Mouse (Mus musculus): ENCODE results near the gene 2300003K06Rik. TPM values are rescaled to one million over a fixed set of nuclear protein-coding genes. Genes with fewer than 3 reads are reported as not detected.
"Not testable (repeated sequence)": the region's sequence is repeated elsewhere in the genome, so short reads cannot be mapped to it uniquely, and the experiment has no call there.

The 2300003K06Rik gene
- not detected in 2 replicates for total RNA-seq (2021)
- long read RNA-seq: 0 reads

- no peak for DNase-seq
These were observed at the start of gene 2300003K06Rik for GRCm38 (mm10) chr11:99837966-99838365. TSS of gene 2300003K06Rik (minus strand) at chr11:99838066.

GRCm38 (mm10) chr11:99878887-99879286 is 41.0 kb upstream of the 2300003K06Rik start, which contains the start of gene Gm11567:
TSS of gene Gm11567 (plus strand) at chr11:99879187.
- DNase-seq: not testable (repeated sequence)

- not testable (repeated sequence) for DNase-seq
These were observed 35.2 kb upstream of the 2300003K06Rik start, which contains the start of gene Krtap9-1 for GRCm38 (mm10) chr11:99873089-99873488. TSS of gene Krtap9-1 (plus strand) at chr11:99873389.

- DNase-seq: not testable (repeated sequence)
These were observed 26.3 kb upstream of the 2300003K06Rik start, which contains the start of gene Gm11559 for GRCm38 (mm10) chr11:99864176-99864575. TSS of gene Gm11559 (plus strand) at chr11:99864476.

- no peak for DNase-seq
These were observed 20.9 kb upstream of the 2300003K06Rik start for GRCm38 (mm10) chr11:99858761-99859160.

GRCm38 (mm10) chr11:99857617-99858016 is 19.8 kb upstream of the 2300003K06Rik start, which contains the start of gene Gm11568:
TSS of gene Gm11568 (plus strand) at chr11:99857917.
- DNase-seq: no peak

GRCm38 (mm10) chr11:99854121-99854520 is 16.3 kb upstream of the 2300003K06Rik start:
- DNase-seq: no peak

GRCm38 (mm10) chr11:99851508-99851907 is 13.6 kb upstream of the 2300003K06Rik start, which contains the start of gene Krtap4-16:
TSS of gene Krtap4-16 (minus strand) at chr11:99851608.
- no peak for DNase-seq

GRCm38 (mm10) chr11:99846746-99847145 is 8.9 kb upstream of the 2300003K06Rik start:
- no peak for DNase-seq

GRCm38 (mm10) chr11:99842185-99842584 is 4.3 kb upstream of the 2300003K06Rik start:
- DNase-seq: no peak

GRCm38 (mm10) chr11:99815566-99815965 is 22.3 kb downstream of the 2300003K06Rik start, which contains the start of gene Gm11564:
TSS of gene Gm11564 (minus strand) at chr11:99815666.
- not testable (repeated sequence) for DNase-seq

GRCm38 (mm10) chr11:99809792-99810191 is 28.1 kb downstream of the 2300003K06Rik start, which contains the start of gene Krtap4-13:
TSS of gene Krtap4-13 (minus strand) at chr11:99809892.
- DNase-seq: not testable (repeated sequence)

- DNase-seq: not testable (repeated sequence)
These were observed 33.5 kb downstream of the 2300003K06Rik start, which contains the start of gene Gm11554 for GRCm38 (mm10) chr11:99804346-99804745. TSS of gene Gm11554 (minus strand) at chr11:99804446.

- DNase-seq: not testable (repeated sequence)
These were observed 39.0 kb downstream of the 2300003K06Rik start, which contains the start of gene Gm11569 for GRCm38 (mm10) chr11:99798832-99799231. TSS of gene Gm11569 (minus strand) at chr11:99798932.

- DNase-seq: no peak
These were observed 44.5 kb downstream of the 2300003K06Rik start, which contains the start of gene Gm11596 for GRCm38 (mm10) chr11:99793367-99793766. TSS of gene Gm11596 (minus strand) at chr11:99793467.

Other genes with a start within 250 kb of the 2300003K06Rik start
- gene Krtap1-3, start 246.7 kb downstream of the 2300003K06Rik start, total RNA-seq (2021): not detected in 2 replicates
- not detected in 2 replicates for gene Krtap9-3, start 240.0 kb downstream of the 2300003K06Rik start, total RNA-seq (2021)
- gene Gm11938, start 234.8 kb downstream of the 2300003K06Rik start, total RNA-seq (2021): not detected in 2 replicates
- gene Gm11937, start 227.9 kb downstream of the 2300003K06Rik start, total RNA-seq (2021): not detected in 2 replicates
- gene Krtap2-4, start 223.2 kb downstream of the 2300003K06Rik start, total RNA-seq (2021): not detected in 2 replicates
- not detected in 2 replicates for gene Gm11562, start 217.6 kb downstream of the 2300003K06Rik start, total RNA-seq (2021)
- not detected in 2 replicates for gene Krtap4-1, start 209.8 kb downstream of the 2300003K06Rik start, total RNA-seq (2021)
- gene Krtap4-2, start 203.0 kb downstream of the 2300003K06Rik start, total RNA-seq (2021): not detected in 2 replicates
- gene Krtap4-7, start 194.0 kb downstream of the 2300003K06Rik start, total RNA-seq (2021): not detected in 2 replicates
- gene Gm11555, start 187.8 kb downstream of the 2300003K06Rik start, total RNA-seq (2021): not detected in 2 replicates
- gene Gm11563, start 179.1 kb downstream of the 2300003K06Rik start, total RNA-seq (2021): not detected in 2 replicates
- gene Krtap4-6, start 172.1 kb downstream of the 2300003K06Rik start, total RNA-seq (2021): not detected in 2 replicates
- not detected in 2 replicates for gene Gm14190, start 147.3 kb downstream of the 2300003K06Rik start, total RNA-seq (2021)
- not detected in 2 replicates for gene Gm14180, start 103.8 kb downstream of the 2300003K06Rik start, total RNA-seq (2021)
- not detected in 2 replicates for gene Gm11595, start 65.2 kb downstream of the 2300003K06Rik start, total RNA-seq (2021)
- not detected in 2 replicates for gene Krtap4-8, start 57.4 kb downstream of the 2300003K06Rik start, total RNA-seq (2021)
- not detected in 2 replicates for gene Krtap4-9, start 52.9 kb downstream of the 2300003K06Rik start, total RNA-seq (2021)
- gene Gm11596, start 44.6 kb downstream of the 2300003K06Rik start, total RNA-seq (2021): not detected in 2 replicates
- gene Gm11569, start 39.1 kb downstream of the 2300003K06Rik start, total RNA-seq (2021): not detected in 2 replicates
- gene Gm11554, start 33.6 kb downstream of the 2300003K06Rik start, total RNA-seq (2021): not detected in 2 replicates
- gene Krtap4-13, start 28.2 kb downstream of the 2300003K06Rik start, total RNA-seq (2021): not detected in 2 replicates
- not detected in 2 replicates for gene Gm11564, start 22.4 kb downstream of the 2300003K06Rik start, total RNA-seq (2021)
- gene Krtap4-16, start 13.5 kb upstream of the 2300003K06Rik start, total RNA-seq (2021): not detected in 2 replicates
- not detected in 2 replicates for gene Gm11568, start 19.9 kb upstream of the 2300003K06Rik start, total RNA-seq (2021)
- gene Gm11559, start 26.4 kb upstream of the 2300003K06Rik start, total RNA-seq (2021): not detected in 2 replicates
- not detected in 2 replicates for gene Krtap9-1, start 35.3 kb upstream of the 2300003K06Rik start, total RNA-seq (2021)
- not detected in 2 replicates for gene Gm11567, start 41.1 kb upstream of the 2300003K06Rik start, total RNA-seq (2021)
- not detected in 2 replicates for gene Krtap31-1, start 69.9 kb upstream of the 2300003K06Rik start, total RNA-seq (2021)
- gene Gm11565, start 76.7 kb upstream of the 2300003K06Rik start, total RNA-seq (2021): not detected in 2 replicates
- gene Krtap31-2, start 98.2 kb upstream of the 2300003K06Rik start, total RNA-seq (2021): not detected in 2 replicates
- not detected in 2 replicates for gene Krtap9-5, start 110.4 kb upstream of the 2300003K06Rik start, total RNA-seq (2021)
- gene Krtap29-1, start 141.0 kb upstream of the 2300003K06Rik start, total RNA-seq (2021): not detected in 2 replicates
- not detected in 2 replicates for gene Krtap16-1, start 148.5 kb upstream of the 2300003K06Rik start, total RNA-seq (2021)
- gene Krtap17-1, start 155.9 kb upstream of the 2300003K06Rik start, total RNA-seq (2021): not detected in 2 replicates
- gene Krt33a, start 178.1 kb upstream of the 2300003K06Rik start, total RNA-seq (2021): not detected in 2 replicates
- not detected in 2 replicates for gene Krt33b, start 191.8 kb upstream of the 2300003K06Rik start, total RNA-seq (2021)
- gene Krt34, start 203.5 kb upstream of the 2300003K06Rik start, total RNA-seq (2021): not detected in 2 replicates
- not detected in 2 replicates for gene Krt31, start 212.5 kb upstream of the 2300003K06Rik start, total RNA-seq (2021)

Measured in adrenal gland, postnatal 25 days (tissue).